Mouse (Mus musculus) heart, postnatal 0 days (tissue): ENCODE results near the gene Cyp26a1.

Source experiments
- CTCF ChIP-seq: IDR thresholded peaks from 2 replicates; pipeline ENCODE4 v1.5.1; 2016; ENCODE audit warnings: antibody characterized with exemption, control low read depth, low read depth
- EP300 ChIP-seq: IDR thresholded peaks from 2 replicates; pipeline ENCODE4 v1.6.1; 2016; ENCODE audit warnings: antibody characterized with exemption, low read depth

DNA sequence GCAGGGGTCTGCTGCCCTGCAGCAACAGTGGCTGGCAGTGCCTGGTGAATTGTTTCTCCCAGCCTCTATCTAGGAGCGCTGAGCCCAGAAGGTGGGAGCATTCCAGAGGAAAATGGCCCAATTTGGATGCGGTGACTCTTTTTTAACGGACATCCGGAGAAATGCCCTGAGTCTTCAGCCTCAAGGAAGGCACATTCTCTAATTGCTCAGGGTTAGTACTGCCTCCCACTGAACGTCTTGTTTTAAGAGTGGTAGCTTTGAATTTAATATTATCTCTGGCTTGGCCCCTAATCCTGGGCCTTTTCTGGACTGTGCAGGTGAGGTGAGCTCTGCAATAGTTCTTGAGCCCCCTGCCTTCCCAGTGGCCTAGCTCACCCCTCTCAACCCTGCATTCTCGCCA is 12.3 kb upstream of the Cyp26a1 start, which contains the start of gene Cyp26c1:
- TF ChIP-seq EP300 (no peak), CTCF (no peak)
